Mouse (Mus musculus): ENCODE results near the gene Srgap2. TPM values are rescaled to one million over a fixed set of nuclear protein-coding genes. Genes with fewer than 3 reads are reported as not detected.
A peak's percentile ranks its signal among the peaks of the same experiment; 100 is the strongest.

Gene Srgap2
- total and polyA plus RNA-seq, 2 experiments, result 6.6 to 7.4 TPM

- Histone ChIP-seq H3K27ac (replicated peaks; ENCODE audit: insufficient read depth, low read depth, low read length) (no peak overlapping the region), H3K9ac (ENCODE audit: low read depth, low read length) (no peak overlapping the region), H3K4me1 (ENCODE audit: control insufficient read depth, insufficient read depth, low read length) (no peaks in the 10 kb centered on the region), H3K79me2 (ENCODE audit: control insufficient read depth, insufficient read depth, low read length) (no peaks in the 10 kb centered on the region), H3K36me3 (ENCODE audit: control insufficient read depth, insufficient read depth, low read length) (no peaks in the 10 kb centered on the region), H3K27me3 (ENCODE audit: control insufficient read depth, insufficient read depth, low read length) (no peaks in the 10 kb centered on the region), H3K4me3 (ENCODE audit: insufficient read depth, low read depth, low read length) (no peak overlapping the region)
- no peak for TF ChIP-seq POLR2A (IDR thresholded peaks at IDR 0.05; ENCODE audit: extremely low read depth, insufficient read depth, low read length)
- TF ChIP-seq CTCF (IDR thresholded peaks at IDR 0.05; ENCODE audit: low read depth, low read length), result no peak
- WGBS, result 76% methylated on average over 4 of the region's 4 CpGs
- DNase-seq (ENCODE audit: extremely low read depth, low read depth, low spot score), result no peak
Measured at GRCm38 (mm10) chr1:131539771-131540170, 12.6 kb upstream of the Srgap2 start.

GRCm38 (mm10) chr1:131528561-131529166 is 1.5 kb upstream of the Srgap2 start:
- H3K4me3 ChIP-seq (ENCODE audit: insufficient read depth, low read depth, low read length), result peak overlapping the region; percentile 87
- no peaks in the 10 kb centered on the region for H3K27me3 ChIP-seq (ENCODE audit: control insufficient read depth, insufficient read depth, low read length)
- peak overlapping the region; percentile 46 for H3K27ac ChIP-seq (replicated peaks; ENCODE audit: insufficient read depth, low read depth, low read length)
- 1% methylated on average over 9 of the region's 9 CpGs for WGBS
- no peaks in the 10 kb centered on the region for H3K36me3 ChIP-seq (ENCODE audit: control insufficient read depth, insufficient read depth, low read length)
- TF ChIP-seq CTCF (IDR thresholded peaks at IDR 0.05; ENCODE audit: low read depth, low read length) (no peak), POLR2A (IDR thresholded peaks at IDR 0.05; ENCODE audit: extremely low read depth, insufficient read depth, low read length) (no peak)
- DNase-seq (ENCODE audit: extremely low read depth, low read depth, low spot score), result peak; percentile 72
- H3K9ac ChIP-seq (ENCODE audit: low read depth, low read length), result peak overlapping the region; percentile 21; the same call in 1 of the 2 replicates
- peaks cover 15% of the 10 kb centered on the region; the same call in 1 of the 2 replicates for H3K79me2 ChIP-seq (ENCODE audit: control insufficient read depth, insufficient read depth, low read length)
- H3K4me1 ChIP-seq (ENCODE audit: control insufficient read depth, insufficient read depth, low read length), result peaks cover 7% of the 10 kb centered on the region

- H3K9ac ChIP-seq (ENCODE audit: low read depth, low read length), result peak overlapping the region; percentile 68
- no peaks in the 10 kb centered on the region for H3K27me3 ChIP-seq (ENCODE audit: control insufficient read depth, insufficient read depth, low read length)
- TF ChIP-seq POLR2A (IDR thresholded peaks at IDR 0.05; ENCODE audit: extremely low read depth, insufficient read depth, low read length), result peak; percentile 50; the same call in 1 of the 2 replicates
- TF ChIP-seq CTCF (IDR thresholded peaks at IDR 0.05; ENCODE audit: low read depth, low read length), result no peak
- H3K79me2 ChIP-seq (ENCODE audit: control insufficient read depth, insufficient read depth, low read length), result peaks cover 16% of the 10 kb centered on the region; the same call in 1 of the 2 replicates
- DNase-seq (ENCODE audit: extremely low read depth, low read depth, low spot score), result peak; percentile 67
- under 1% methylated on average over 34 of the region's 34 CpGs for WGBS
- peaks cover 8% of the 10 kb centered on the region for H3K4me1 ChIP-seq (ENCODE audit: control insufficient read depth, insufficient read depth, low read length)
- H3K27ac ChIP-seq (replicated peaks; ENCODE audit: insufficient read depth, low read depth, low read length), result peak overlapping the region; percentile 53
- H3K4me3 ChIP-seq (ENCODE audit: insufficient read depth, low read depth, low read length), result peak overlapping the region; percentile 87
- H3K36me3 ChIP-seq (ENCODE audit: control insufficient read depth, insufficient read depth, low read length), result no peaks in the 10 kb centered on the region
Measured at GRCm38 (mm10) chr1:131528081-131528507, 942 bp upstream of the Srgap2 start.

DNA sequence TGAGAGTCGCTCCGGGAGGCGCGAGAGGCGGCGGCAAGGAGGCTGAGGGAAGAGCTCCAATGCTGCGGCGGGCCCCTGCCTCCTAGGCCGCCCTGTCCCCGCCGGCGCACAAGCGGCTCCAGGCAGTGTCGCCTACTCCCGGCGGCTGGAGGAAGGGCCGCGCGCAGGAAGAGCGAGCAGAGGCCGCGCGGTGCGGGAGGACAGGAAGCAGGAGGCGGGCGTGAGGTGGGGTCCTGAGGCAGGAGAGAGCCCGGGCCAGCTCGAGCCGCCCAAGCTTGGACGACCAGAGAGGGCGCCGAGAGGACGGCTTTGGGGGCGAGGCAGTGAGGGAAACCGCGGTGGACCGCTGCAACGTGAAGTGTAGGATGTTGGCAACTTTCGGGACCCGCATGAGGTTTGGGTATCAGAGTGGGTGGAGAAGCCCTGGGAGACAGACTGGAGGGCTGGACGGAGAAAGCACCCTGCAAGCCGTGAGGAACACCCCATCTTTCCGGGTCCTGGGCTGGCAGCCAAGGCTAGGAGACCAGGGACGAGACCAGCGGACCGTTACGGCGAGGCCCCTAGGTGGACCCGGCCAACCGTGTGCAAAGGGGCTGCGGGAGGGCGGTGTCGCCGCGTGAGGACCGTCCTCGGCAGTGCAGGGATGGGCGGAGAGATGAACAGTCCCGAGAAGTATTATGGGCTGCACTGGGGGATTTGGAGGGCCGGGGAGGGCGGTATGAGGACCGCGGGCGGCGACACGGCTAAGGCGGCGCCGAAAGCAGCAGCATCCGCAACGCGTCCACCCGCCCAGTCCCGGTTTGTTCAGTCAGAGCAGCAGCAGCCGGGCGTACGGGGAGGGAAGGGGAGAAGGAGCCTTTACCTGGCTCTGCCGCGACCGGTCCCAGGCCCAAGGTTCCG is 531 bp downstream of the Srgap2 start:
- Histone ChIP-seq H3K79me2 (ENCODE audit: control insufficient read depth, insufficient read depth, low read length) (peaks cover 16% of the 10 kb centered on the region; the same call in 1 of the 2 replicates), H3K27ac (replicated peaks; ENCODE audit: insufficient read depth, low read depth, low read length) (peak overlapping the region; percentile 67), H3K4me3 (ENCODE audit: insufficient read depth, low read depth, low read length) (peak overlapping the region; percentile 90), H3K36me3 (ENCODE audit: control insufficient read depth, insufficient read depth, low read length) (no peaks in the 10 kb centered on the region), H3K4me1 (ENCODE audit: control insufficient read depth, insufficient read depth, low read length) (peaks cover 8% of the 10 kb centered on the region), H3K27me3 (ENCODE audit: control insufficient read depth, insufficient read depth, low read length) (no peaks in the 10 kb centered on the region), H3K9ac (ENCODE audit: low read depth, low read length) (peak overlapping the region; percentile 79)
- WGBS, result under 1% methylated on average over 81 of the region's 81 CpGs
- TF ChIP-seq CTCF (IDR thresholded peaks at IDR 0.05; ENCODE audit: low read depth, low read length) (peak; percentile 22; the same call in 1 of the 2 replicates), POLR2A (IDR thresholded peaks at IDR 0.05; ENCODE audit: extremely low read depth, insufficient read depth, low read length) (0 out of 2 replicates have a peak, but pooled peaks have one; percentile 12)
- DNase-seq (ENCODE audit: extremely low read depth, low read depth, low spot score), result peak; percentile 43

GRCm38 (mm10) chr1:131525586-131526271 is 1.4 kb downstream of the Srgap2 start:
- no peak for DNase-seq (ENCODE audit: extremely low read depth, low read depth, low spot score)
- H3K4me3 ChIP-seq (ENCODE audit: insufficient read depth, low read depth, low read length), result peak overlapping the region; percentile 90
- no peaks in the 10 kb centered on the region for H3K36me3 ChIP-seq (ENCODE audit: control insufficient read depth, insufficient read depth, low read length)
- under 1% methylated on average over 41 of the region's 41 CpGs for WGBS
- TF ChIP-seq POLR2A (IDR thresholded peaks at IDR 0.05; ENCODE audit: extremely low read depth, insufficient read depth, low read length) (no peak), CTCF (IDR thresholded peaks at IDR 0.05; ENCODE audit: low read depth, low read length) (no peak)
- peak overlapping the region; percentile 69 for H3K27ac ChIP-seq (replicated peaks; ENCODE audit: insufficient read depth, low read depth, low read length)
- H3K4me1 ChIP-seq (ENCODE audit: control insufficient read depth, insufficient read depth, low read length), result peaks cover 8% of the 10 kb centered on the region
- no peaks in the 10 kb centered on the region for H3K27me3 ChIP-seq (ENCODE audit: control insufficient read depth, insufficient read depth, low read length)
- peak overlapping the region; percentile 79 for H3K9ac ChIP-seq (ENCODE audit: low read depth, low read length)
- peaks cover 16% of the 10 kb centered on the region; the same call in 1 of the 2 replicates for H3K79me2 ChIP-seq (ENCODE audit: control insufficient read depth, insufficient read depth, low read length)
